Mouse (Mus musculus): ENCODE results near the gene Cryba2. TPM values are rescaled to one million over a fixed set of nuclear protein-coding genes. Genes with fewer than 3 reads are reported as not detected.

Gene Cryba2
- polyA plus RNA-seq, 1 experiment from 2014 or later: 2.9 TPM

- ATAC-seq (ENCODE audit: low FRiP score, low read depth): no peak
- peaks cover 10% of the 10 kb centered on the region for H3K4me1 ChIP-seq (replicated peaks)
- peak overlapping the region; percentile 36; the same call in 1 of the 2 replicates for H3K9ac ChIP-seq
- H3K4me2 ChIP-seq: peak overlapping the region; percentile 70
- peak overlapping the region; percentile 38 for H3K4me3 ChIP-seq
- no peak overlapping the region for H3K27ac ChIP-seq (replicated peaks)
- H3K36me3 ChIP-seq: no peaks in the 10 kb centered on the region
- 1% methylated on average over 65 of the region's 66 CpGs for WGBS
- H3K27me3 ChIP-seq: peaks cover 87% of the 10 kb centered on the region
- no peaks in the 10 kb centered on the region for H3K9me3 ChIP-seq
Measured at GRCm38 (mm10) chr1:74900341-74901285, 7.7 kb upstream of the Cryba2 start.

- 8% methylated on average over 7 of the region's 10 CpGs for WGBS
- Histone ChIP-seq H3K36me3 (no peaks in the 10 kb centered on the region), H3K27me3 (peaks cover 87% of the 10 kb centered on the region), H3K9ac (no peak overlapping the region), H3K4me1 (replicated peaks) (peaks cover 10% of the 10 kb centered on the region), H3K4me3 (no peak overlapping the region), H3K9me3 (no peaks in the 10 kb centered on the region), H3K27ac (replicated peaks) (no peak overlapping the region), H3K4me2 (no peak overlapping the region)
- no peak for ATAC-seq (ENCODE audit: low FRiP score, low read depth)
Measured at GRCm38 (mm10) chr1:74898656-74899431, 5.9 kb upstream of the Cryba2 start.

GRCm38 (mm10) chr1:74897976-74898375 is 5.0 kb upstream of the Cryba2 start:
- H3K27ac ChIP-seq (replicated peaks): no peak overlapping the region
- H3K27me3 ChIP-seq: peaks cover 86% of the 10 kb centered on the region
- H3K36me3 ChIP-seq: no peaks in the 10 kb centered on the region
- WGBS: 6% methylated on average over 7 of the region's 7 CpGs
- H3K9ac ChIP-seq: no peak overlapping the region
- no peaks in the 10 kb centered on the region for H3K9me3 ChIP-seq
- no peak overlapping the region for H3K4me2 ChIP-seq
- H3K4me3 ChIP-seq: no peak overlapping the region
- peaks cover 16% of the 10 kb centered on the region for H3K4me1 ChIP-seq (replicated peaks)
- no peak for ATAC-seq (ENCODE audit: low FRiP score, low read depth)

GRCm38 (mm10) chr1:74894966-74895365 is 2.0 kb upstream of the Cryba2 start:
- no peak for ATAC-seq (ENCODE audit: low FRiP score, low read depth)
- Histone ChIP-seq H3K4me2 (no peak overlapping the region), H3K36me3 (no peaks in the 10 kb centered on the region), H3K27ac (replicated peaks) (no peak overlapping the region), H3K4me3 (no peak overlapping the region), H3K27me3 (peaks cover 86% of the 10 kb centered on the region), H3K4me1 (replicated peaks) (peaks cover 19% of the 10 kb centered on the region), H3K9me3 (no peaks in the 10 kb centered on the region), H3K9ac (no peak overlapping the region)
- 19% methylated on average over 4 of the region's 4 CpGs for WGBS

- Histone ChIP-seq H3K9ac (peak overlapping the region; percentile 21), H3K4me1 (replicated peaks) (peaks cover 19% of the 10 kb centered on the region)
Measured at GRCm38 (mm10) chr1:74892351-74893133, 401 bp downstream of the Cryba2 start.

GRCm38 (mm10) chr1:74891513-74891912 is 1.4 kb downstream of the Cryba2 start:
- WGBS: 0% methylated on average over 4 of the region's 8 CpGs
- ATAC-seq (ENCODE audit: low FRiP score, low read depth): no peak
- no peak overlapping the region for H3K4me3 ChIP-seq

More at GRCm38 (mm10) chr1:74892351-74893133, 401 bp downstream of the Cryba2 start:
- H3K9me3 ChIP-seq: no peaks in the 10 kb centered on the region
- peaks cover 90% of the 10 kb centered on the region for H3K27me3 ChIP-seq
- ATAC-seq (ENCODE audit: low FRiP score, low read depth): peak; percentile 25; the same call in 1 of the 2 replicates
- H3K27ac ChIP-seq (replicated peaks): no peak overlapping the region
- H3K36me3 ChIP-seq: no peaks in the 10 kb centered on the region
- 1% methylated on average over 39 of the region's 39 CpGs for WGBS
- H3K4me3 ChIP-seq: peak overlapping the region; percentile 31
- peak overlapping the region; percentile 55 for H3K4me2 ChIP-seq

GRCm38 (mm10) chr1:74885369-74886042 is 7.4 kb downstream of the Cryba2 start, which contains the start of gene Fev:
Fev (minus strand) TSS chr1:74885419.
- peak within 1 kb of the TSS; percentile 23 for H3K4me3 ChIP-seq
- no peaks in the 10 kb centered on the region for H3K9me3 ChIP-seq
- 0 out of 2 replicates have a peak within 1 kb of the TSS, but pooled peaks have one; percentile 27 for H3K9ac ChIP-seq
- H3K4me2 ChIP-seq: peak within 1 kb of the TSS; percentile 48
- H3K36me3 ChIP-seq: no peaks in the 10 kb centered on the region
- peaks cover 93% of the 10 kb centered on the region for H3K27me3 ChIP-seq
- under 1% methylated on average over 29 of the region's 43 CpGs for WGBS
- peaks cover 37% of the 10 kb centered on the region for H3K4me1 ChIP-seq (replicated peaks)
- H3K27ac ChIP-seq (replicated peaks): no peak within 1 kb of the TSS
- no peak for ATAC-seq (ENCODE audit: low FRiP score, low read depth)

More at GRCm38 (mm10) chr1:74891513-74891912, 1.4 kb downstream of the Cryba2 start:
- no peak overlapping the region for H3K27ac ChIP-seq (replicated peaks)
- no peaks in the 10 kb centered on the region for H3K36me3 ChIP-seq
- H3K27me3 ChIP-seq: peaks cover 91% of the 10 kb centered on the region
- no peaks in the 10 kb centered on the region for H3K9me3 ChIP-seq
- H3K4me1 ChIP-seq (replicated peaks): peaks cover 19% of the 10 kb centered on the region
- no peak overlapping the region for H3K4me2 ChIP-seq
- H3K9ac ChIP-seq: no peak overlapping the region

- Histone ChIP-seq H3K9me3 (no peaks in the 10 kb centered on the region), H3K4me2 (peak overlapping the region; percentile 48), H3K36me3 (no peaks in the 10 kb centered on the region), H3K9ac (0 out of 2 replicates have a peak overlapping the region, but pooled peaks have one; percentile 27), H3K4me1 (replicated peaks) (peaks cover 37% of the 10 kb centered on the region), H3K27ac (replicated peaks) (no peak overlapping the region), H3K27me3 (peaks cover 86% of the 10 kb centered on the region), H3K4me3 (peak overlapping the region; percentile 23)
- under 1% methylated on average over 57 of the region's 57 CpGs for WGBS
- ATAC-seq (ENCODE audit: low FRiP score, low read depth): no peak
Measured at GRCm38 (mm10) chr1:74884196-74885141, 8.5 kb downstream of the Cryba2 start.

- no peaks in the 10 kb centered on the region for H3K36me3 ChIP-seq
- H3K4me3 ChIP-seq: no peak overlapping the region
- 9% methylated on average over 5 of the region's 5 CpGs for WGBS
- no peak overlapping the region for H3K9ac ChIP-seq
- peaks cover 37% of the 10 kb centered on the region for H3K4me1 ChIP-seq (replicated peaks)
- H3K9me3 ChIP-seq: no peaks in the 10 kb centered on the region
- peaks cover 90% of the 10 kb centered on the region for H3K27me3 ChIP-seq
- H3K27ac ChIP-seq (replicated peaks): no peak overlapping the region
- 0 out of 2 replicates have a peak overlapping the region, but pooled peaks have one; percentile 87 for H3K4me2 ChIP-seq
- no peak for ATAC-seq (ENCODE audit: low FRiP score, low read depth)
Measured at GRCm38 (mm10) chr1:74883441-74883840, 9.5 kb downstream of the Cryba2 start.

GRCm38 (mm10) chr1:74882828-74883227 is 10.1 kb downstream of the Cryba2 start:
- H3K4me3 ChIP-seq: peak overlapping the region; percentile 42; the same call in 1 of the 2 replicates
- peak overlapping the region; percentile 87 for H3K4me2 ChIP-seq
- no peak overlapping the region for H3K9ac ChIP-seq
- peaks cover 84% of the 10 kb centered on the region for H3K27me3 ChIP-seq
- H3K4me1 ChIP-seq (replicated peaks): peaks cover 37% of the 10 kb centered on the region
- no peak for ATAC-seq (ENCODE audit: low FRiP score, low read depth)
- no peaks in the 10 kb centered on the region for H3K36me3 ChIP-seq
- H3K9me3 ChIP-seq: no peaks in the 10 kb centered on the region
- H3K27ac ChIP-seq (replicated peaks): no peak overlapping the region
- 4% methylated on average over 8 of the region's 8 CpGs for WGBS

All from hindbrain, embryonic 15.5 days (tissue).